Mouse (Mus musculus) B cell, adult 2 months (primary cell): ENCODE measurements at regions not wholly inside any gene's neighbourhood (a gene's known extent, or its start where the extent isn't known, plus 50 kb on each side); places are given as distances from the start of the nearest gene placed in this dataset.

Experiments used
- DNase-seq, 2 experiments: peaks; one replicate each; pipeline ENCODE4 v3.0.0; 2022

- DNase-seq, result no peak
Measured at GRCm38 (mm10) chr13:31423599-31423998, 132.3 kb upstream of the Foxq1 start.

- no peak for DNase-seq
Measured at GRCm38 (mm10) chr13:31425825-31426500, 130.0 kb upstream of the Foxq1 start.

DNA sequence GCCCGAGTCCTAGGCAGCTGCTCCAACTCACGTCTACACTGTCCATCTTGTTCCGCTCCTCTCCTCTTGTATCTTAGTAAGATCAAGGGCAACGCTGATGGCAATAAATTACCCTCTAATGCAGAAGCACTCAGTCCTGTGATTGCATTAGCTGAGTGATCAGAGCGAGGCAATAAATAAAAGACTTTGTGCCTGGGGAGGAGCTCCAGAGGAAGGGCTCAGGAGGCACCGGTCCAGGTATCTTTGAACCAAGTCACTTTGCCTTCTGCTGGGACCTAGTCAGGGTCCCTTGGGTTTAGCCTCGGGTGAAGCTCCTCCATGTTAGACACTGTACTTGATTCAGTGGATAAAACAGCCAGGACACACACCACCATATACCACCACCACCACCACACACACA, 119.5 kb upstream of the Foxq1 start:
- no peak for DNase-seq

DNA sequence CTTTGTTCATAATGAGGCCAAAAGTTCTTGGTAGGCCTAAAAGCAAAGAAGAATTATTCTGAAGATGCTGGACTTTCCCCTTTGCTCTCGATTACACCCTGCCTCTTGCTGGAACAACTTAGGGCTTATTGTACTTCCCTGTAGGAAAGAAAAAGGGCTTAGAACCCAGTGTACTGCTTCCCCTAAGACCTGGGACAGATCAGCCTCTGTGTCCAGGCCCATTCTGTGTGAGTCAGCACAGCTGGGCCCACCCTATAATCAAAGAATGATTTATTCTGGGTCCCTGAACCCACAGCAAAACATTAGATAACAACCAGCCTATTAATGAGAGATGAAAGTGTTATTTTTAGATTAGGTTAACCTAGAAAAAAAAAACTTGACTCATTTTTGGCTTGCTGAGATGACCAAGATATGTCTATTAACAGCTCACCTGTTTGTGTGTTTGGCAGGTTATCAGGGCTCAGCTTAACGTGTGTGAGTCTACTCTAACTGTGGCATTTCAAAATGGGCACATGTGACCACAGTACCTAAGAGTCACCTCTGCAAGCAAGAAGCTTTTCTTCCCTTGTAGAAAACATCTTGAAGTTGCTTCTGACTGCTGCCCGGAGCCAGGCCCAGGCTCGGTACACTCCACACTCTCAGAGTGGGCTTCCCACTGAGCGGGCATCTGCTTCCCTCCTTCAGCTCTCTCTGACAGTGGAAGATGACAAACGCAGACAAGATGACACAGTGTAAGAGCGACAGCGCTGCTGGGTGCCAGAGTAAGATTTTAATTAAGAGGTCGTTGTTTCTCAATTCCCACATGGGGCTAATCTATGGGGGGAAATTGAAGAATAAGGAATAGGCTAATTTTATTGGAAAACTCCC, 115.9 kb upstream of the Foxq1 start:
- no peak for DNase-seq

GRCm38 (mm10) chr13:31458883-31459282, 97.1 kb upstream of the Foxq1 start:
- DNase-seq, result no peak

DNA sequence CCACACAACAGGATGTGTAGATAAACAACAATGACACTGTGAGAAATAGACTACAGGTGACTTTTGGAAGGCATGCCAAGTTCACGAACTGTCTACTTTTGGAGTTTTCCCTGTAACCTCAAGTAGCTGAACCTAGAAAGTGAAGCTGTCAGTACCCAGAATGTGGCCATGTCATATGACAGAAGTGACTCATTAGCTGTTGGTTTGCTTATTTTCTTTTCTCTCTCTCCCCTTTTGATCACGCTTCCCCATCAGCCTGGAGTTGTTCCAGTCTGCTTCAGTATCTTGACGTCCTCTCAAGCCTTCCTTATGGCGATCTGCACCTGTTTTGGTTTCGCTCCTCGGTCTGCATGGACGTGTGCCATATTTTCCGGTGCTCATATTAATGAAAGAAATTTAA, 90.8 kb upstream of the Foxq1 start:
- no peak for DNase-seq

DNA sequence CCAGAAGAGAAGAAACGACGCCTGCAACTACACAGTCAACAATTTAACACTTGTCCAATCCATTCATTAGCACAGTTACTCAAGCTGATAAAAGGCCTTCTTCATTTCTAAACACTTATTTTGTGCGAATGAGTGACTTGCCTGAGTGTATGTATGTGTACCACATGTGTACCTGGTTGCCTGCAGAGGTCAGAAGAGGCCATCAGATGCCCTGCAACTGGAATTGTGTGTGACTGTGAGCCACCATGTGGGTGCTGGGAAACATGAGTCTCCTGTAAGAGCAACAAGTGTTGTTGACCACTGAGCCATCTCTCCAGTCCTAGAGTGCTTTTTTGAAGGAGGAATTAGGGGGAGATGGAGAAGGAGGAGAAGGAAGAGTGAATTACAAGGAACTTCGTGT, 90.2 kb upstream of the Foxq1 start:
- no peak for DNase-seq

DNA sequence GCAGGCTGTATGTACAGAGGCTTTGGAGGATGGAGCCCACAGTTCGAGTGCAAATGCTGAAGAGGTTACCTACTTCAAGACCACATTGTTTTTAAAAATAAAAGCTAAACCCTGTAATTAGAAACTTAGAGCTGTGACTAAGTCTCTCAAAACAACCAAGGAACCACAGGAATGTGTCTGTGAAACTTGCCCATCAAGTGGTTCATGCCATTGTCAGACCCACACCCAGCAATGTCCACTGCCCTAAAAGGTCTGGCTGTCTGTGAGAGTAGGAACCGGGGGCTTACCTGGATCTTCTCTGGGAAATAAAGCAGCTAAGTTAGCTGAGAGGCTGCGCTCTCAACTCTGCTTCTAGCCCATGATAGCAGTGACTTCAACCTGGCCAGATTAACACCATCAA, 87.8 kb upstream of the Foxq1 start:
- no peak for DNase-seq

DNA sequence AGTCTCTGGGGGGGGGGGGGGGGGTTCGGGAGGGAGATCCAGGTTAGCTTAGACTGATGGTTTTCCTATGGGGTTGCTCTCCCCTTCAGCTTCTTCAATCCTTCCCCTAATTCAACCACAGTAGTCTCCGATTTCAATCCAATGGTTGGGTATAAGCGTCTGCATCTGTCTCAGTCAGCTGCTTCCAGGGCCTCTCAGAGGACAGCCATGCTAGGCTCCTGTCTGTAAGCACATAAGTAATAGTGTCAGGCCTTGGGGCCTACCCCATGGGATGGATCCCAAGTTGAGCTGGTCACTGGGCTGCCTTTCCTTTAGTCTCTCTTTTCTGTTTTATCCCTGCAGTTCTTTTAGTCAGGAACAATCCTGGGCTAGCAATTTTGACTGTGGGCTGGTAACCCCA, 87.0 kb upstream of the Foxq1 start:
- no peak for DNase-seq

GRCm38 (mm10) chr13:31472366-31472765, 83.6 kb upstream of the Foxq1 start:
- DNase-seq, result no peak

GRCm38 (mm10) chr13:31472804-31473203, 83.1 kb upstream of the Foxq1 start:
- DNase-seq, result no peak

DNA sequence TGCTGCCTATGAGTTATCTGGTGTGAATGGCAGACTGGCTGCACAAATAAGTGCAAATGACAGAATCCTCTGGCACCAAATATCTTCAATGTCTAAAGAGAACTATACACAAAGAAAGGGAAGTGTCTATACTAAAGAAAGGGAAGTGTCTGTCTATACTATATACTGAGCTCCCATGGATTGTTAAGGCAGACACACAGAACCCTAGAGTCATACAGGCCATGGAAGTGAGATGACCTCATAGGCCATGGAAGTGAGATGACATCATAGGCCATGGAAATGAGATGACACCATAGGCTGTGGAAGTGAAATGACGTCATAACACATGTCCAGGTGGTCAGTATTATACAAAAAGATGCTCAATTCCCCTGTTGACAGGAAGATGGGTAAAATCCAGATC, 82.7 kb upstream of the Foxq1 start:
- DNase-seq, result no peak

DNA sequence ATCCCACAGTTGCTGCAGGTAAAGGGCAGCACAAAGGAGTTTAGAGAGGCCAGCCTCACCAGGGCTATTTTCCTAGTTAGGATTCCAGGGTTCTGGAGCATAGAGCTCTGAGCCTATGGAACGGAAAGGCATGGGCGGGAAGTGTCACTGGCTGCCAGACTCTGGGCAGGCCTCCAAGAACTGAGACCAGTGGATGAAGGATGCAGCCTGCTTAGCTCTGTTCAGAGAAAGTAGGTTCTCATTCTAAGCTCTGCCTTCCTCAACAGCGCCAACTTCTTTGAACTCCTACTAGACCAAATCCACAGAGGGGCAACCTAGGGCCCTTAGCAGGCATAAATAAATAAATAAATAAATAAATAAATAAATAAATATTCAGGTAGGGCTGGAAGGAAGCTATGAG, 80.1 kb upstream of the Foxq1 start:
- DNase-seq, result no peak

GRCm38 (mm10) chr13:31477171-31477867, 78.6 kb upstream of the Foxq1 start:
- no peak for DNase-seq

DNA sequence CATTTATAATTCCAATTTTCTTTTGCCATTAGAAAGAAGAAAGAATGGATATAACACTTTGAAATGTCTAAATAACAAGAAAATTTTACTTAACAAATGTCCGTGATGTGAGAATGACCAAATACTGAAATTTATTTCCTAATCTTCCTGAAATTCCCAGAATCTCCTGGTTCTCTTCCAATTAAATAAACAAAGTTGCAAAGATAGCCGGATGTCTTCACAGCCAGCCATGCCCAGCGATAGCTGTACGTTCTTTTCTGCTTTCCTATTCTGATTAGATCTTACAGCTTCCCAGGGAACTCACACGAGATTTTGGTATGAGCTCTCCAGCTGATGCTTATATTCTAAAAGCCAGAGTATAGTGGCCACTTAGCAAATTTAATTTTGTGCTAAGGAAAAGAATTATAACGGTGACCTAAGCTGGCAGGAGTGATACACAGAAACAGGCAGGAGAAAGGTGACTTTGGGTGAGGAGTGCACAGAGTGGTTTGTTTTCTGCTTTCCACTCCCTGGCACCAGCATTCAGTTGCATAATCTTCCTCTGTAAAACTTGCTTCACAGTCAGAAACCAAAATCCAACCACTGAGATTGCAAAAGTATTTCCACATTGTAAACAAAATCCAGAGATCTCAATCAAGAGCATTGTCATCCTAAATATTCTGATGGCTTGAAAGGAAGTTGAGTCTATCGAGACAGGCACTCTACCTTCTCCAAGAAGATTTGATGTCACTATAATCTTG, 74.7 kb upstream of the Foxq1 start:
- DNase-seq, result no peak

DNA sequence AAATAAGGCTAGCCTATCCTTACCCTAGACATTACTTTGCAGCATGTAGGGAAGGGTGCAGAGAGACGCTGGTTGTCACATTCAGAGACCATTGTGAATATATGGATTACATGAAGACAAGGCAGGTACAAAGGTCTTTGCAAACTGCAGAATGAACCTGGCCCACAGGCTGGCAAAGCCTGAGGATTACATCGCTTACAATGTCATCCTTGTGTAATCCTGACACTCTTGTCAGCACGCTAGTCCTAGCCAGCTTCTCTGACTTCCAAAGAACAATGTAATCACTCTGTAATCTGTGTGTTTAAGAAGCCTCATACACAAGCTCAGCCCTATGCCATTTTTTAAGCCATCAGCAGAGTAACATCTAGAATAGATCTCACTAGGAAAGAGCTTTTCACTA, 69.6 kb upstream of the Foxq1 start:
- DNase-seq, result no peak

DNA sequence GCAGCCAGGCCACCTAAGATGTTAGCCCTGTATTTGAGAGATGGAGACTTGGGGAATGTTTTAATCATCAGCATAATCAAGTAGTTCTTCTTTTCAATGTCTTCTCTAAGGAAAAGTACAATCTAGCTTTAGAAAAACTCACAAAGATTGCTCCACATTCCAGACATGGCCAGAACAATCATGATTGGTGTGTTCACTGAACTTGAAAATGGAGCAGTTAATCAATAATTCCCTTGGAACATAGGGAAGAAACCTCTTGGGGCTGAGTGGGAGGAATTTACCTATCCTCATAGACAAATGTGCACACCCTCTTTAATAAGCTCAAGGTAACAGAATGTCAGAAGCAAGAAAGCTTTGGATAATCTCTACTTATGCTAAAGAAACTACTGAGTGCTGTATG, 67.7 kb upstream of the Foxq1 start:
- DNase-seq, result no peak

DNA sequence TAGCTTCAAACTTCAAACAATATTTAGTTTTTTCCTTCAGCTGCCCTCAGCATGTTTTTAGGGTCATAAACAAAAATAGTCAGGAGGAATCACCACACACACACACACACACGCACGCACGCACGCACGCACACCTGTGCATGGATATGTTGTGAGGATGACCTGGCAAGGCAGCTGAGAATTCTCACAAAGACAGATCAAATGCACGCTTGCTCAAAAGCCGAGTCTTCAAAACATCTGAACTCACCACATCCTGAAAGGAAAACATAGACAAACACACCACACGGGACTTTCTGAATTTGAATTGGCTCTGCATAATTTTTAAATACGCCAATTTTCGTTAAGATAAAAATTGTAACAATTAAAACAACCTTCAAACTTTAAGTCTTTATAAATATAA, 52.7 kb upstream of the Foxq1 start:
- DNase-seq, result no peak

GRCm38 (mm10) chr13:31503832-31504231, 52.1 kb upstream of the Foxq1 start:
- no peak for DNase-seq

- no peak for DNase-seq
Measured at GRCm38 (mm10) chr13:31504316-31504715, 51.6 kb upstream of the Foxq1 start.

DNA sequence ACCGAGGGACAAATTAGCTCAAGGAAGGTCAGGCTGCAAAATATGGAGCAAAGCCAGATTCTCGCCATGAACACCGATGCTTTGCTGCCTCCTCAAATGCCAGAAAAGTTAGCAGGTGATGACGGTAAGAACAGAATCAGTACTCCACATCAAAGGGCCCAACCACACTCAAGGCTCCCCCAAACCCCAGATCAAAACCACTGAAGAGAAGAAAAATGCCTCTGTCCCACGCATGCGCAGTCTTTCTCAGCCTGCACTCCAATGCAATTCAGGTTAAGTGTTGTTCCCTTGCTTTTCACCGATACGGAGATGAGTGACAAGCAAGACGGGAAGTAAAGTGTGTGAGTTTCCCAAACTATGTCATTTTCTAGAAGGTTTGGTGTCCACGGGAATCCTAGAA, 50.5 kb upstream of the Foxq1 start:
- DNase-seq, result no peak
